Mouse (Mus musculus) heart, adult 2 months (tissue): ENCODE measurements at regions not wholly inside any gene's neighbourhood (a gene's known extent, or its start where the extent isn't known, plus 50 kb on each side); places are given as distances from the start of the nearest gene placed in this dataset.
A peak's percentile ranks its signal among the peaks of the same experiment; 100 is the strongest.

ENCODE experiments used
- DNase-seq, 2 experiments: peaks; one replicate each; pipeline ENCODE4 v3.0.0; 2021
- H3K27ac ChIP-seq: fragments of 200-600 bp; 2 replicates; pipeline ENCODE4 v1.8.1; 2022
- H3K27me3 ChIP-seq: fragments of 200-500 bp; 2 replicates; pipeline ENCODE4 v1.6.1; 2012; ENCODE audit warnings: mild to moderate bottlenecking, low read length, inconsistent platforms, mixed read lengths; ENCODE audit not compliant: control insufficient read depth, insufficient read depth
- H3K36me3 ChIP-seq: fragments of 200-500 bp; 2 replicates; pipeline ENCODE4 v1.6.1; 2012; ENCODE audit warnings: low read length, inconsistent platforms; ENCODE audit not compliant: control insufficient read depth, insufficient read depth
- H3K4me1 ChIP-seq: fragments of 200-500 bp; 2 replicates; pipeline ENCODE4 v1.6.1; 2011; ENCODE audit warnings: low read length; ENCODE audit not compliant: control insufficient read depth, insufficient read depth
- H3K4me3 ChIP-seq: fragments of 200-600 bp; 2 replicates; pipeline ENCODE4 v1.8.1; 2022
- H3K79me2 ChIP-seq: fragments of 200-500 bp; replicated peaks from 2 replicates; pipeline ENCODE4 v1.6.1; 2012; ENCODE audit warnings: mild to moderate bottlenecking, inconsistent platforms, low read length, moderate library complexity, mixed read lengths; ENCODE audit not compliant: control insufficient read depth, insufficient read depth
- H3K9ac ChIP-seq: fragments of 200-500 bp; 2 replicates; pipeline ENCODE4 v1.6.1; 2012; ENCODE audit warnings: low read depth, mild to moderate bottlenecking, control low read depth, inconsistent platforms, low read length, mixed read lengths
- CTCF ChIP-seq: fragments of 200-600 bp; IDR thresholded peaks from 2 replicates; pipeline ENCODE4 v1.8.1; 2022; ENCODE audit warnings: antibody characterized with exemption, mild to moderate bottlenecking, moderate library complexity
- EP300 ChIP-seq: fragments of 200-500 bp; IDR thresholded peaks from 2 replicates; pipeline ENCODE4 v1.6.1; 2011; ENCODE audit warnings: low read depth, low read length, control low read depth; ENCODE audit not compliant: insufficient read depth
- POLR2A ChIP-seq: fragments of 200-500 bp; IDR thresholded peaks from 2 replicates; pipeline ENCODE4 v1.6.1; 2011; ENCODE audit warnings: mild to moderate bottlenecking, low read depth, low read length, control low read depth; ENCODE audit not compliant: insufficient read depth
- WGBS: fragments of 180-500 bp; shearing (Covaris S2); methylation state at CpG from one replicate; pipeline ENCODE4 v1.1.7; 2018; 5-methylcytosine and 5-hydroxymethylcytosine counted together
- intact Hi-C: fragments of 180-260 bp; cut with DNase I; formaldehyde crosslinking; loops from one replicate; pipeline ENCODE4 v1.15.1; 2025

GRCm38 (mm10) chr10:98840957-98841831 lies 73.0 kb upstream of the Atp2b1 start:
- 89% methylated on average over 13 of the region's 13 CpGs for WGBS
- Histone ChIP-seq H3K79me2 (no peaks in the 10 kb centered on the region), H3K27ac (no peak overlapping the region), H3K4me1 (no peaks in the 10 kb centered on the region), H3K9ac (no peak overlapping the region), H3K4me3 (no peak overlapping the region), H3K27me3 (no peaks in the 10 kb centered on the region), H3K36me3 (no peaks in the 10 kb centered on the region)
- intact Hi-C loops = no loop called here
- TF ChIP-seq POLR2A (no peak), EP300 (no peak), CTCF (no peak)
- no peak for DNase-seq

- Histone ChIP-seq H3K4me3 (no peak overlapping the region), H3K27me3 (no peaks in the 10 kb centered on the region), H3K36me3 (no peaks in the 10 kb centered on the region), H3K27ac (no peak overlapping the region), H3K9ac (no peak overlapping the region), H3K4me1 (no peaks in the 10 kb centered on the region), H3K79me2 (no peaks in the 10 kb centered on the region)
- WGBS = 73% methylated on average over 3 of the region's 3 CpGs
- TF ChIP-seq EP300 (no peak), CTCF (no peak), POLR2A (no peak)
- no peak for DNase-seq
- intact Hi-C loops = no loop called here
Observed at GRCm38 (mm10) chr10:98841860-98842259, 72.3 kb upstream of the Atp2b1 start.

- WGBS = 73% methylated on average over 1 of the region's 1 CpGs
- Histone ChIP-seq H3K79me2 (no peaks in the 10 kb centered on the region), H3K4me1 (no peaks in the 10 kb centered on the region), H3K9ac (no peak overlapping the region), H3K36me3 (no peaks in the 10 kb centered on the region), H3K4me3 (no peak overlapping the region), H3K27ac (no peak overlapping the region), H3K27me3 (no peaks in the 10 kb centered on the region)
- DNase-seq = no peak
- TF ChIP-seq POLR2A (no peak), EP300 (no peak), CTCF (no peak)
- intact Hi-C loops = no loop called here
Observed at GRCm38 (mm10) chr10:98842721-98843120, 71.5 kb upstream of the Atp2b1 start.

GRCm38 (mm10) chr10:98849851-98850250 lies 64.4 kb upstream of the Atp2b1 start:
- Histone ChIP-seq H3K4me1 (no peaks in the 10 kb centered on the region), H3K36me3 (no peaks in the 10 kb centered on the region), H3K27me3 (no peaks in the 10 kb centered on the region), H3K27ac (no peak overlapping the region), H3K79me2 (no peaks in the 10 kb centered on the region), H3K9ac (no peak overlapping the region), H3K4me3 (no peak overlapping the region)
- no peak for TF ChIP-seq CTCF
- no peak for TF ChIP-seq EP300
- TF ChIP-seq POLR2A = no peak
- 64% methylated on average over 3 of the region's 3 CpGs for WGBS
- intact Hi-C loops = no loop called here
- DNase-seq = no peak

- no peak overlapping the region for H3K9ac ChIP-seq
- intact Hi-C loops = loop anchor here (2.0 to 5.0 kb wide), 4 partner anchors 57 to 197 kb away; partner anchors contain the start of gene Atp2b1
- WGBS = 9% methylated on average over 3 of the region's 3 CpGs
- H3K36me3 ChIP-seq = no peaks in the 10 kb centered on the region; the same call in 1 of the 2 replicates
- peak overlapping the region; percentile 42; the same call in 1 of the 2 replicates for H3K27ac ChIP-seq
- DNase-seq = peak; percentile 58 to 85
- no peaks in the 10 kb centered on the region for H3K79me2 ChIP-seq
- no peaks in the 10 kb centered on the region for H3K27me3 ChIP-seq
- no peaks in the 10 kb centered on the region for H3K4me1 ChIP-seq
- peak; percentile 52; the same call in 1 of the 2 replicates for TF ChIP-seq POLR2A
- no peak for TF ChIP-seq CTCF
- TF ChIP-seq EP300 = peak; percentile 98
- no peak overlapping the region for H3K4me3 ChIP-seq
Observed at GRCm38 (mm10) chr10:98857395-98857794, 56.8 kb upstream of the Atp2b1 start.

GRCm38 (mm10) chr10:98861521-98861920 lies 52.7 kb upstream of the Atp2b1 start:
- WGBS = 78% methylated on average over 10 of the region's 10 CpGs
- TF ChIP-seq CTCF (no peak), POLR2A (no peak), EP300 (no peak)
- intact Hi-C loops = no loop called here

More at GRCm38 (mm10) chr10:98861521-98861920, 52.7 kb upstream of the Atp2b1 start:
- Histone ChIP-seq H3K36me3 (no peaks in the 10 kb centered on the region; the same call in 1 of the 2 replicates), H3K9ac (no peak overlapping the region), H3K27me3 (no peaks in the 10 kb centered on the region), H3K4me1 (no peaks in the 10 kb centered on the region), H3K4me3 (no peak overlapping the region), H3K79me2 (no peaks in the 10 kb centered on the region), H3K27ac (no peak overlapping the region)
- no peak for DNase-seq
